Mouse (Mus musculus) small intestine, adult 2 months (tissue): ENCODE measurements around the gene Rab31.

Source experiments
- CTCF ChIP-seq: fragments of 200-500 bp; IDR thresholded peaks from 2 replicates; pipeline ENCODE4 v1.5.1; 2012; ENCODE audit warnings: low read depth, mild to moderate bottlenecking, control low read depth, inconsistent platforms, low read length, moderate library complexity, mixed read lengths; ENCODE audit not compliant: insufficient replicate concordance, insufficient read length; ENCODE audit errors: extremely low read depth
- POLR2A ChIP-seq: fragments of 200-500 bp; IDR thresholded peaks from 2 replicates; pipeline ENCODE4 v1.6.1; 2012; ENCODE audit warnings: low read depth, mild to moderate bottlenecking, control low read depth, inconsistent platforms, low read length, moderate library complexity

DNA sequence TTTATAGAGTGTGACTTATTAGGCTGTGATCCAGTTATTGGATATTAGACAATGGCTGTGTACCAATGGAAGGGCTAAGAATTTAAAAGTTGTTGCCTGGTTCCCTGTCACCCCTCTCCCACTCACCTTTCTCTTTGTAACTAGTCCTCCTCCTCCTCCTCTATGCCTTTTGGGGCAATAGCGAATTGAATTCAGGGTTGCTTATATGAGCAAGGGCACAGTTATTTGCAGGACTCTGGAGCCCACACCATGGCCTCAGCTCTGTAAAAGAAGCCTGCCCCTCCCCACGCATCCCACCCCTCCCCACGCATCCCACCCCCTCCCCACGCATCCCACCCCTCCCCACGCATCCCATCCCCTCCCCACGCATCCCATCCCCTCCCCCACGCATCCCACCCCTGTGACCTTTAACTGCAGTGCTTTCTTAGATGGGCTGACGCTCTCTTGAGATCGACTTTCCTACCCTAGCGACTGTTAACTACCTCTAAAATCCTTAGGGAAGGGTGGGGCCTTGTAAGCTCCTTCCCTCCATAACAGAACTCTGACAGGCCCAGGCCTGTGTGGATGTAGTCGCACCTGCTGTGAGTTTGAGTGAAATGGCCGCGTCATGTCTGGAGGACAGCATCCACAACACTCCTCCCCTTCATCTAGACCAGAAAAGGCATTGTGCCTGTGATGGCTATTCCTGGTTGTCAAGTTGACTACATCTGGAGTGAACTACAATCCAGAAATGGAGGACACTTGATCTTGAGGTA is 21.7 kb upstream of the Rab31 start:
- no peak for TF ChIP-seq CTCF
- no peak for TF ChIP-seq POLR2A
